Mouse (Mus musculus): ENCODE measurements at regions not wholly inside any gene's neighbourhood (a gene's known extent, or its start where the extent isn't known, plus 50 kb on each side); places are given as distances from the start of the nearest gene placed in this dataset.

GRCm38 (mm10) chr9:41513701-41514100 lies 352.2 kb upstream of the Ubash3b start:
- intact Hi-C loops (cut with DNase I), result no loop called here

GRCm38 (mm10) chr9:41509597-41509996 lies 348.1 kb upstream of the Ubash3b start:
- intact Hi-C loops (cut with DNase I), result no loop called here

- intact Hi-C loops (cut with DNase I), result no loop called here
Observed at GRCm38 (mm10) chr9:41508746-41509145, 347.2 kb upstream of the Ubash3b start.

GRCm38 (mm10) chr9:41498326-41498725 lies 336.8 kb upstream of the Ubash3b start:
- intact Hi-C loops (cut with DNase I), result no loop called here

- intact Hi-C loops (cut with DNase I), result no loop called here
Observed at GRCm38 (mm10) chr9:41490112-41490511, 328.6 kb upstream of the Ubash3b start.

- intact Hi-C loops (cut with DNase I), result no loop called here
Observed at GRCm38 (mm10) chr9:41488046-41488445, 326.5 kb upstream of the Ubash3b start.

GRCm38 (mm10) chr9:41483218-41483617 lies 321.7 kb upstream of the Ubash3b start:
- intact Hi-C loops (cut with DNase I), result no loop called here

GRCm38 (mm10) chr9:41481611-41482266 lies 320.2 kb upstream of the Ubash3b start:
- intact Hi-C loops (cut with DNase I), result no loop called here

- intact Hi-C loops (cut with DNase I), result no loop called here
Observed at GRCm38 (mm10) chr9:41479854-41480749, 318.6 kb upstream of the Ubash3b start.

GRCm38 (mm10) chr9:41479085-41479484 lies 317.6 kb upstream of the Ubash3b start:
- intact Hi-C loops (cut with DNase I), result no loop called here

GRCm38 (mm10) chr9:41478106-41478848 lies 316.8 kb upstream of the Ubash3b start:
- intact Hi-C loops (cut with DNase I), result no loop called here

GRCm38 (mm10) chr9:41475326-41475725 lies 313.8 kb upstream of the Ubash3b start:
- intact Hi-C loops (cut with DNase I), result loop anchor here (2.0 kb wide), 1 partner anchor 107 kb away; no protein-coding TSS in a partner anchor

GRCm38 (mm10) chr9:41474945-41475297 lies 313.4 kb upstream of the Ubash3b start:
- intact Hi-C loops (cut with DNase I), result loop anchor here (1.0 to 2.0 kb wide), 2 partner anchors 108 to 475 kb away; no protein-coding TSS in a partner anchor

- intact Hi-C loops (cut with DNase I), result loop anchor here (1.0 to 2.0 kb wide), 2 partner anchors 108 to 476 kb away; no protein-coding TSS in a partner anchor
Observed at GRCm38 (mm10) chr9:41474244-41474944, 312.9 kb upstream of the Ubash3b start.

- intact Hi-C loops (cut with DNase I), result no loop called here
Observed at GRCm38 (mm10) chr9:41473506-41473905, 312.0 kb upstream of the Ubash3b start.

- intact Hi-C loops (cut with DNase I), result no loop called here
Observed at GRCm38 (mm10) chr9:41471345-41471744, 309.8 kb upstream of the Ubash3b start.

- intact Hi-C loops (cut with DNase I), result no loop called here
Observed at GRCm38 (mm10) chr9:41470010-41470409, 308.5 kb upstream of the Ubash3b start.

GRCm38 (mm10) chr9:41469414-41469813 lies 307.9 kb upstream of the Ubash3b start:
- intact Hi-C loops (cut with DNase I), result no loop called here

GRCm38 (mm10) chr9:41464057-41464685 lies 302.7 kb upstream of the Ubash3b start:
- intact Hi-C loops (cut with DNase I), result no loop called here

GRCm38 (mm10) chr9:41461742-41462141 lies 300.2 kb upstream of the Ubash3b start:
- intact Hi-C loops (cut with DNase I), result loop anchor here (1.0 kb wide), 1 partner anchor 233 kb away; no protein-coding TSS in a partner anchor
